ENCODE assay signal across 21 mouse cellular contexts in genomic region chr11:6398141-6398540, GRCm38 (mm10). TPM values are rescaled to one million over a fixed set of nuclear protein-coding genes. Genes with fewer than 3 reads are reported as not detected.
DNase-seq lines count a peak whose midpoint lies in the region; ATAC-seq and TF ChIP-seq lines count a peak whose summit lies in the region.
"Had no signal": no experiment of that assay in that cellular context is flagged by ENCODE, and none has a peak within 500 bp of the region (broad histone marks: within the 10 kb centered on the region; RNA-seq: fewer than 3 reads in every experiment).

No protein-coding gene starts in this region.

- no peaks in the 10 kb centered on the region for H3K9me3 ChIP-seq in midbrain, embryonic 11.5 days (ENCODE audit: control insufficient read depth, low read length)
- no peaks in the 10 kb centered on the region for H3K9me3 ChIP-seq in midbrain, embryonic 16.5 days (replicated peaks; ENCODE audit: control insufficient read depth, low read length, poor library complexity, severe bottlenecking)
- H3K9me3 ChIP-seq: forebrain, embryonic 13.5 days; G1E; heart, embryonic 15.5 days had no signal

- H3K4me3 ChIP-seq in kidney, adult 2 months (ENCODE audit: insufficient read depth, low read depth, low read length): no peak overlapping the region
- no peak overlapping the region for H3K4me3 ChIP-seq in midbrain, embryonic 11.5 days (ENCODE audit: low read depth, low read length)
- H3K4me3 ChIP-seq in midbrain, embryonic 16.5 days (ENCODE audit: low read depth, low read length): no peak overlapping the region
- H3K4me3 ChIP-seq: forebrain, embryonic 13.5 days; heart, embryonic 15.5 days had no signal

- 88% methylated on average over 10 of the region's 10 CpGs for WGBS in kidney, adult 2 months
- WGBS in midbrain, embryonic 11.5 days: 94% methylated on average over 10 of the region's 10 CpGs
- 95% methylated on average over 9 of the region's 10 CpGs for WGBS in midbrain, embryonic 16.5 days

- no peak overlapping the region for H3K4me2 ChIP-seq in midbrain, embryonic 11.5 days
- no peak overlapping the region for H3K4me2 ChIP-seq in midbrain, embryonic 16.5 days (ENCODE audit: low read length)
- H3K4me2 ChIP-seq: forebrain, embryonic 13.5 days; heart, embryonic 11.5 days; heart, embryonic 15.5 days; hindbrain, embryonic 14.5 days had no signal

- H3K27me3 ChIP-seq in kidney, adult 2 months (replicated peaks; ENCODE audit: control insufficient read depth, insufficient read depth, low read length): no peaks in the 10 kb centered on the region
- no peaks in the 10 kb centered on the region for H3K27me3 ChIP-seq in midbrain, embryonic 11.5 days (ENCODE audit: control insufficient read depth, insufficient read depth, low read length)
- no peaks in the 10 kb centered on the region for H3K27me3 ChIP-seq in midbrain, embryonic 16.5 days (ENCODE audit: control insufficient read depth, insufficient read depth, low read depth, low read length)
- H3K27me3 ChIP-seq: forebrain, embryonic 13.5 days; heart, embryonic 15.5 days had no signal

- H3K9ac ChIP-seq in midbrain, embryonic 11.5 days (ENCODE audit: low read length): no peak overlapping the region
- no peak overlapping the region for H3K9ac ChIP-seq in midbrain, embryonic 16.5 days (ENCODE audit: low read depth, low read length)
- H3K9ac ChIP-seq: forebrain, embryonic 13.5 days; forebrain, postnatal 0 days; heart, embryonic 15.5 days; hindbrain, embryonic 14.5 days had no signal

- no peak for TF ChIP-seq POLR2A in kidney, adult 2 months (IDR thresholded peaks at IDR 0.05; ENCODE audit: low read depth, low read length)

- no peaks in the 10 kb centered on the region for H3K36me3 ChIP-seq in kidney, adult 2 months (ENCODE audit: control insufficient read depth, insufficient read depth, low read length)
- H3K36me3 ChIP-seq in midbrain, embryonic 11.5 days (ENCODE audit: control insufficient read depth, insufficient read depth, low read length): peaks cover 44% of the 10 kb centered on the region
- peaks cover 68% of the 10 kb centered on the region for H3K36me3 ChIP-seq in midbrain, embryonic 16.5 days (ENCODE audit: control insufficient read depth, insufficient read depth, low read length)

- H3K4me1 ChIP-seq in kidney, adult 2 months (ENCODE audit: control insufficient read depth, insufficient read depth, low read length): no peaks in the 10 kb centered on the region
- no peaks in the 10 kb centered on the region for H3K4me1 ChIP-seq in midbrain, embryonic 11.5 days (ENCODE audit: control insufficient read depth, insufficient read depth, low read length)
- no peaks in the 10 kb centered on the region for H3K4me1 ChIP-seq in midbrain, embryonic 16.5 days (ENCODE audit: control insufficient read depth, insufficient read depth, low read length)
- H3K4me1 ChIP-seq: heart, embryonic 15.5 days had no signal

- no peak overlapping the region for H3K27ac ChIP-seq in kidney, adult 2 months (ENCODE audit: insufficient read depth, low read depth, low read length)
- H3K27ac ChIP-seq in midbrain, embryonic 11.5 days (ENCODE audit: low read depth, low read length): no peak overlapping the region
- H3K27ac ChIP-seq in midbrain, embryonic 16.5 days (ENCODE audit: low read length): no peak overlapping the region
- H3K27ac ChIP-seq: forebrain, embryonic 13.5 days; heart, embryonic 15.5 days; hindbrain, embryonic 14.5 days had no signal

- no peak for ATAC-seq in midbrain, embryonic 11.5 days (ENCODE audit: low FRiP score)
- no peak for ATAC-seq in midbrain, embryonic 16.5 days
- ATAC-seq: CD4-positive, CD25-positive, alpha-beta regulatory T cell, adult 4 months; forebrain, embryonic 13.5 days; forebrain, postnatal 0 days had no signal

- TF ChIP-seq CTCF in kidney, adult 2 months (conservative IDR thresholded peaks at IDR 0.05; ENCODE audit: insufficient read depth, insufficient read length, low read depth, low read length): no peak

- peak; percentile 11 for DNase-seq in cerebellum, adult 8-10 months
- no peak for DNase-seq in cerebellum, adult 11 months
- peak; percentile 12 to 18 for DNase-seq in frontal cortex, postnatal 10 days (ENCODE audit: low spot score in 2 of 2)
- DNase-seq in frontal cortex, postnatal 14 days (ENCODE audit: low spot score in 2 of 2): no peak
- DNase-seq in kidney, postnatal 10 days: peak; percentile 26
- no peak for DNase-seq in kidney, adult 2 months
- DNase-seq in midbrain, embryonic 11.5 days (ENCODE audit: low spot score, missing footprints): peak; percentile 8
- DNase-seq: adrenal gland, adult 8-10 months; adrenal gland, postnatal 36 days; cerebellum, postnatal 25 days; forebrain, postnatal 0 days; gastrocnemius, postnatal 36 days; heart, adult 18-20 months; heart, postnatal 14 days had no signal

RNA-seq across cellular contexts. Expression of gene Zmiz2, which starts 9.3 kb away (rescaled TPM):
- 47.7 and 53.7 TPM in 2 replicates for polyA plus RNA-seq in kidney, adult 2 months (2012; rRNA removed)
- 13.3 and 16.4 TPM in 2 replicates for polyA plus RNA-seq in midbrain, embryonic 11.5 days (2014; fragmentation: Nextera tagmentation; extraction: Ambion mirVana)
- 30.2 and 33.4 TPM in 2 replicates for polyA plus RNA-seq in midbrain, embryonic 16.5 days (2015; fragmentation: Nextera tagmentation; extraction: Ambion mirVana)

RNA-seq across cellular contexts. Expression of gene Ppia, which starts 17.1 kb away (rescaled TPM):
- polyA plus RNA-seq in kidney, adult 2 months (2012; rRNA removed): 1,045 and 1,237 TPM in 2 replicates
- polyA plus RNA-seq in midbrain, embryonic 11.5 days (2014; fragmentation: Nextera tagmentation; extraction: Ambion mirVana): 5,393 and 5,428 TPM in 2 replicates
- 3,917 and 4,008 TPM in 2 replicates for polyA plus RNA-seq in midbrain, embryonic 16.5 days (2015; fragmentation: Nextera tagmentation; extraction: Ambion mirVana)

RNA-seq across cellular contexts. Expression of gene H2afv, which starts 46.1 kb away (rescaled TPM):
- polyA plus RNA-seq in kidney, adult 2 months (2012; rRNA removed): 60.8 and 76.1 TPM in 2 replicates
- polyA plus RNA-seq in midbrain, embryonic 11.5 days (2014; fragmentation: Nextera tagmentation; extraction: Ambion mirVana): 966 and 1,015 TPM in 2 replicates
- 203 and 224 TPM in 2 replicates for polyA plus RNA-seq in midbrain, embryonic 16.5 days (2015; fragmentation: Nextera tagmentation; extraction: Ambion mirVana)

Comparison
In these comparisons a context has a peak if more than half of its experiments do, and no peak if none do; other contexts are left out.
1. DNase-seq: peak in cerebellum, adult 8-10 months (single experiment), frontal cortex, postnatal 10 days (2 of 2), kidney, postnatal 10 days (single experiment) and midbrain, embryonic 11.5 days (single experiment); none in cerebellum, adult 11 months (single experiment), frontal cortex, postnatal 14 days (0 of 2) and kidney, adult 2 months (single experiment).